8 mouse cellular contexts compared by ENCODE assay signal in the genomic region with DNA sequence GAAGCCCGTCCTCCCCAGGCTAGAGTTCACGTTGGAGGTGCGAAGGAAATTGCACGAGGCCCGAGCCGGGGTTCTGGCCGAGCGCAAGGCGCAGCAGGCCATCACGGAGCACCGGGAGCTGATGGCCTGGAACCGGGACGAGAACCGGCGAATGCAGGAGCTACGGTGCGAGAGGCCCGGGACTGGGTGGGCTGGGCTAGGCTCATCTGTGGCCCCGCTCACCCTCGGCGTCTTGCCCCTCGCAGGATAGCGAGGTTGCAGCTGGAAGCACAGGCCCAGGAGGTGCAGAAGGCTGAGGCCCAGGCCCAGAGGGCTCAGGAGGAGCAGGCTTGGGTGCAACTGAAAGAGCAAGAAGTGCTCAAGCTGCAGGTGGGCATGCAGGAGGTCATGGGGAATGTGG. TPM values are rescaled to one million over a fixed set of nuclear protein-coding genes. Genes with fewer than 3 reads are reported as not detected.
A peak's percentile ranks its signal among the peaks of the same experiment; 100 is the strongest.
DNase-seq lines count a peak whose midpoint lies in the region; ATAC-seq and TF ChIP-seq lines count a peak whose summit lies in the region.

No protein-coding gene starts in this region.

- H3K9ac ChIP-seq in heart, adult 2 months (ENCODE audit: low read depth, low read length) = peak overlapping the region; percentile 87
- H3K9ac ChIP-seq in heart, embryonic 16.5 days (ENCODE audit: low read length) = peak overlapping the region; percentile 86

- no peak for TF ChIP-seq EP300 in heart, adult 2 months (IDR thresholded peaks at IDR 0.05; ENCODE audit: insufficient read depth, low read depth, low read length)

- H3K27ac ChIP-seq in heart, adult 2 months = peak overlapping the region; percentile 78
- peak overlapping the region; percentile 71 for H3K27ac ChIP-seq in heart, embryonic 16.5 days (ENCODE audit: low read length)
- H3K27ac ChIP-seq in macrophage = no peak overlapping the region

- no peak for DNase-seq in heart, adult 2 months
- DNase-seq in heart, adult 9 months (ENCODE audit: low spot score in 2 of 2) = no peak
- peak; percentile 37 for DNase-seq in right cerebral cortex, postnatal 25 days
- no peak for DNase-seq in right cerebral cortex, postnatal 14 days
- no peak for DNase-seq in gastrocnemius, adult 8-10 months (ENCODE audit: low spot score in 2 of 2)
- DNase-seq in spleen, postnatal 4 days (ENCODE audit: low spot score in 2 of 2) = no peak

- no peaks in the 10 kb centered on the region for H3K36me3 ChIP-seq in heart, adult 2 months (ENCODE audit: control insufficient read depth, insufficient read depth, low read length)
- H3K36me3 ChIP-seq in heart, embryonic 16.5 days (ENCODE audit: control insufficient read depth, insufficient read depth) = peaks cover 18% of the 10 kb centered on the region
- H3K36me3 ChIP-seq in macrophage (ENCODE audit: inconsistent target) = no peaks in the 10 kb centered on the region

- peaks cover 7% of the 10 kb centered on the region for H3K4me1 ChIP-seq in heart, adult 2 months (ENCODE audit: control insufficient read depth, insufficient read depth, low read length)
- peaks cover 14% of the 10 kb centered on the region for H3K4me1 ChIP-seq in heart, embryonic 16.5 days (ENCODE audit: control insufficient read depth, insufficient read depth, low read length)

- no peaks in the 10 kb centered on the region for H3K9me3 ChIP-seq in heart, embryonic 16.5 days (replicated peaks; ENCODE audit: control insufficient read depth, low read length)

- peak overlapping the region; percentile 90 for H3K4me3 ChIP-seq in heart, adult 2 months
- peak overlapping the region; percentile 91 for H3K4me3 ChIP-seq in heart, embryonic 16.5 days (ENCODE audit: low read length)
- peak overlapping the region; percentile 46 for H3K4me3 ChIP-seq in macrophage (ENCODE audit: inconsistent target)

- H3K27me3 ChIP-seq in heart, adult 2 months (ENCODE audit: control insufficient read depth, insufficient read depth, low read length) = no peaks in the 10 kb centered on the region
- H3K27me3 ChIP-seq in heart, embryonic 16.5 days (ENCODE audit: control insufficient read depth, insufficient read depth, low read length) = no peaks in the 10 kb centered on the region

- intact Hi-C loops in heart, adult 2 months (cut with DNase I) = loop anchor here (5.0 kb wide), 3 partner anchors 33 to 142 kb away; partner anchors contain the start of genes Pced1a, Ptpra and Vps16

- TF ChIP-seq CTCF in heart, adult 2 months (IDR thresholded peaks at IDR 0.05) = no peak

- peak; percentile 12; the same call in 1 of the 2 replicates for ATAC-seq in heart, embryonic 16.5 days (replicated peaks; ENCODE audit: extremely low read depth, insufficient read depth, low FRiP score)

- no peak for TF ChIP-seq POLR2A in heart, adult 2 months (IDR thresholded peaks at IDR 0.05; ENCODE audit: insufficient read depth, low read depth, low read length)

- under 1% methylated on average over 23 of the region's 23 CpGs for WGBS in heart, adult 2 months
- WGBS in heart, embryonic 16.5 days = under 1% methylated on average over 23 of the region's 23 CpGs
- under 1% methylated on average over 22 of the region's 23 CpGs for WGBS in macrophage (ENCODE audit: missing documents)

- H3K4me2 ChIP-seq in heart, embryonic 16.5 days (ENCODE audit: low read depth, low read length) = peak overlapping the region; percentile 90

- no peaks in the 10 kb centered on the region for H3K79me2 ChIP-seq in heart, adult 2 months (replicated peaks; ENCODE audit: control insufficient read depth, insufficient read depth, low read length)
- peaks cover 13% of the 10 kb centered on the region for H3K79me2 ChIP-seq in macrophage (ENCODE audit: inconsistent target)

RNA-seq across cellular contexts. Expression of gene Mrps26, which starts 0.5 kb away (rescaled TPM):
- 10 to 100 TPM; 57.6 to 72.9 TPM for total RNA-seq in heart, adult 2 months (2021)
- polyA plus RNA-seq in heart, adult 2 months (2012; rRNA removed) = 39.4 and 40.9 TPM in 2 replicates
- 71.6 and 78.7 TPM in 2 replicates for polyA plus RNA-seq in heart, embryonic 16.5 days (2015; fragmentation: Nextera tagmentation; extraction: Ambion mirVana)
- total RNA-seq in macrophage (2018; cell fraction: chromatin; rRNA removed) = 10 to 100 TPM in 25 of 26 experiments, 1 to 10 TPM in 1; 7.9 to 55.6 (median 30.2) TPM
- total RNA-seq in macrophage (2018; cell fraction: cytosol; rRNA removed) = 10 to 100 TPM; 15.3 to 33.7 (median 24.5) TPM
- total RNA-seq in macrophage (2018; cell fraction: nucleus; rRNA removed) = 10 to 100 TPM in 24 of 26 experiments, 1 to 10 TPM in 2; 7.0 to 44.6 (median 27.8) TPM
- 14.0 to 43.6 TPM (median 23.4 TPM) in 3 replicates for polyA plus RNA-seq in macrophage (2018)
- 10 to 100 TPM; 43.7 to 47.6 (median 46.2) TPM for total RNA-seq in gastrocnemius, adult 8-10 months (2022)

RNA-seq across cellular contexts. Expression of gene Oxt, which starts 11.9 kb away (rescaled TPM):
- not detected for total RNA-seq in heart, adult 2 months (2021)
- polyA plus RNA-seq in heart, adult 2 months (2012; rRNA removed) = not detected in 2 replicates
- polyA plus RNA-seq in heart, embryonic 16.5 days (2015; fragmentation: Nextera tagmentation; extraction: Ambion mirVana) = not detected in 2 replicates
- not detected for total RNA-seq in macrophage (2018; cell fraction: chromatin; rRNA removed)
- not detected for total RNA-seq in macrophage (2018; cell fraction: cytosol; rRNA removed)
- not detected for total RNA-seq in macrophage (2018; cell fraction: nucleus; rRNA removed)
- not detected in 3 replicates for polyA plus RNA-seq in macrophage (2018)
- total RNA-seq in gastrocnemius, adult 8-10 months (2022) = not detected

RNA-seq across cellular contexts. Expression of gene Avp, which starts 18.3 kb away (rescaled TPM):
- 10 to 100 TPM in 1 of 2 experiments, 1 to 10 TPM in 1; 9.8 to 10.3 TPM for total RNA-seq in heart, adult 2 months (2021)
- polyA plus RNA-seq in heart, adult 2 months (2012; rRNA removed) = not detected in 2 replicates
- 0.37 TPM in 1 of 2 replicates, not detected in the other for polyA plus RNA-seq in heart, embryonic 16.5 days (2015; fragmentation: Nextera tagmentation; extraction: Ambion mirVana)
- not detected for total RNA-seq in macrophage (2018; cell fraction: chromatin; rRNA removed)
- total RNA-seq in macrophage (2018; cell fraction: cytosol; rRNA removed) = not detected
- total RNA-seq in macrophage (2018; cell fraction: nucleus; rRNA removed) = not detected
- polyA plus RNA-seq in macrophage (2018) = not detected in 3 replicates
- not detected for total RNA-seq in gastrocnemius, adult 8-10 months (2022)
